Mouse (Mus musculus): Measurements from ENCODE around the gene Ermard. TPM values are rescaled to one million over a fixed set of nuclear protein-coding genes. Genes with fewer than 3 reads are reported as not detected.

The Ermard gene
- total and polyA plus RNA-seq, 2 experiments from 2014 or later: 35.6 to 41.8 TPM

DNA sequence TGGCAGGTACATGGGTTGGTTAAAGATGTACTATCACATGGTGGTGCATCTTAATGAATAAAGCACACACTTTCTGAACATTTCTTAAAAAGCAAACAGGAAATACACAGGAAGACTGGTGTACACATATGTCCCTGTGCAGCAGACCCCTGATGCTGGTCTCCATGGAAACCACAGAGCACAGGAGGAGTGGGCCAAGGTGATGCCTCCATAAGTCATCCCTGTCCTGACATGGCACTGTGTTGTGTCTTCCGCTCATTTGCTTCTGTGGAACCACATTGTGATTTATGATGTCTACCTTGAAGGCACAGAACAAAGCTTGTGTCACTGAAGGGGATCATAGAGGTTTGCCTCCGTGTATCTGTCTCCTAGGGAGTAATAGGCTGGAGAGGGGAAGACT, 31.2 kb downstream of the Ermard start:
- Histone ChIP-seq H3K4me1 (ENCODE audit: control insufficient read depth, insufficient read depth) (no peaks in the 10 kb centered on the region), H3K4me2 (ENCODE audit: low read depth, low read length) (no peak overlapping the region), H3K27me3 (ENCODE audit: control insufficient read depth, insufficient read depth, low read length) (no peaks in the 10 kb centered on the region), H3K9me3 (replicated peaks; ENCODE audit: control insufficient read depth, low read length) (no peaks in the 10 kb centered on the region), H3K27ac (ENCODE audit: low read depth) (no peak overlapping the region), H3K36me3 (replicated peaks; ENCODE audit: control insufficient read depth, insufficient read depth, low read length) (no peaks in the 10 kb centered on the region), H3K4me3 (ENCODE audit: low read depth, low read length) (no peak overlapping the region), H3K9ac (replicated peaks; ENCODE audit: low read depth, low read length) (no peak overlapping the region)
- WGBS: 82% methylated on average over 2 of the region's 2 CpGs
- DNase-seq (ENCODE audit: low spot score) (no peak), ATAC-seq (ENCODE audit: insufficient read depth, low read depth) (no peak)
- TF ChIP-seq CTCF (IDR thresholded peaks at IDR 0.05; ENCODE audit: low read depth): no peak
- TF ChIP-seq EP300 (IDR thresholded peaks at IDR 0.05; ENCODE audit: low read depth): no peak

DNA sequence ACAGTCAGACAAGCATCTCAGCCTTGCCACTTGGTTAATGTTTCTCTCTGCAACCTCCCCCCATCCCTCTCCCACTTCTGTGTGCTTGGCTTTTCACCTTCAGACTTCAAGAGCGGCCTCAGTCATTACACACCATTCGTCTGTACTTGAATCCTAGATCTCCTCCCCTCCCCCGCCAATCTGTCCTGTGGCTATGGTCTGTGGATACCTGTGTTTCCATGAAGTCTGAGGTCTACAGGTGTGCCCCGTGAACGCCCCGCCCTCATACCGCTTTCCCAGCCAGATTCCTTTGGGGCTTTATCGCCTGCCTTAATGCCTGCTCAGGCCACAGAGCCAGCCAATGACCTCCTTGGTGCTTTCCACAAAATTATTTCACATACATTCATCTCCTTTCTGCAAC, 34.0 kb downstream of the Ermard start:
- no peak overlapping the region for H3K27ac ChIP-seq (ENCODE audit: low read depth)
- TF ChIP-seq CTCF (IDR thresholded peaks at IDR 0.05; ENCODE audit: low read depth): no peak
- no peak for TF ChIP-seq EP300 (IDR thresholded peaks at IDR 0.05; ENCODE audit: low read depth)
- no peak for ATAC-seq (ENCODE audit: insufficient read depth, low read depth)
- no peak overlapping the region for H3K4me2 ChIP-seq (ENCODE audit: low read depth, low read length)
- H3K4me3 ChIP-seq (ENCODE audit: low read depth, low read length): no peak overlapping the region
- 80% methylated on average over 8 of the region's 8 CpGs for WGBS
- DNase-seq (ENCODE audit: low spot score): no peak
- no peaks in the 10 kb centered on the region for H3K27me3 ChIP-seq (ENCODE audit: control insufficient read depth, insufficient read depth, low read length)
- no peaks in the 10 kb centered on the region for H3K36me3 ChIP-seq (replicated peaks; ENCODE audit: control insufficient read depth, insufficient read depth, low read length)
- no peaks in the 10 kb centered on the region for H3K4me1 ChIP-seq (ENCODE audit: control insufficient read depth, insufficient read depth)
- no peaks in the 10 kb centered on the region for H3K9me3 ChIP-seq (replicated peaks; ENCODE audit: control insufficient read depth, low read length)
- no peak overlapping the region for H3K9ac ChIP-seq (replicated peaks; ENCODE audit: low read depth, low read length)

DNA sequence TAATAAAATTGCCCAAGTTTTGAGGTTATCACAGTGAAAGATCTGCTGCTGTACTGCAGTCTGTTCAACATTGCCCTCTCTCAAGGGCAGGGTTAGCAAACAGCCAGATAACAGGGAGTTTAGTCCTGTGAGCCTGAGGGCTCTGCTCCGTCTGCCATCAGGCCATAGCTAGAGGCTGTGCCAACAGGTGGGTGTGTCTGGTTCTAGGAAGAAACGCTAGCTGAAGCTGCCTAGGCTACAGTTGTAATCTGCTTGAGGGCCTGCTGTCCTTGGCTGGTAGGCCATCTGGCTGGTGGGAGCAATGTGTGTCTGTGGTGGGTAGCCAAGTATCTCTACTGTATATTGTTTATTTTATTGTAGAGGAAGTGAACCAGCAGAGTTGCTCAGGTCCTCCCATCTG, 36.5 kb downstream of the Ermard start:
- Histone ChIP-seq H3K9ac (replicated peaks; ENCODE audit: low read depth, low read length) (no peak overlapping the region), H3K4me2 (ENCODE audit: low read depth, low read length) (no peak overlapping the region), H3K27ac (ENCODE audit: low read depth) (no peak overlapping the region), H3K27me3 (ENCODE audit: control insufficient read depth, insufficient read depth, low read length) (no peaks in the 10 kb centered on the region), H3K4me3 (ENCODE audit: low read depth, low read length) (no peak overlapping the region), H3K4me1 (ENCODE audit: control insufficient read depth, insufficient read depth) (no peaks in the 10 kb centered on the region), H3K9me3 (replicated peaks; ENCODE audit: control insufficient read depth, low read length) (no peaks in the 10 kb centered on the region), H3K36me3 (replicated peaks; ENCODE audit: control insufficient read depth, insufficient read depth, low read length) (no peaks in the 10 kb centered on the region)
- no peak for TF ChIP-seq CTCF (IDR thresholded peaks at IDR 0.05; ENCODE audit: low read depth)
- no peak for DNase-seq (ENCODE audit: low spot score)
- ATAC-seq (ENCODE audit: insufficient read depth, low read depth): 0 out of 2 replicates have a peak, but pooled peaks have one; percentile 33
- 28% methylated on average over 2 of the region's 2 CpGs for WGBS

DNA sequence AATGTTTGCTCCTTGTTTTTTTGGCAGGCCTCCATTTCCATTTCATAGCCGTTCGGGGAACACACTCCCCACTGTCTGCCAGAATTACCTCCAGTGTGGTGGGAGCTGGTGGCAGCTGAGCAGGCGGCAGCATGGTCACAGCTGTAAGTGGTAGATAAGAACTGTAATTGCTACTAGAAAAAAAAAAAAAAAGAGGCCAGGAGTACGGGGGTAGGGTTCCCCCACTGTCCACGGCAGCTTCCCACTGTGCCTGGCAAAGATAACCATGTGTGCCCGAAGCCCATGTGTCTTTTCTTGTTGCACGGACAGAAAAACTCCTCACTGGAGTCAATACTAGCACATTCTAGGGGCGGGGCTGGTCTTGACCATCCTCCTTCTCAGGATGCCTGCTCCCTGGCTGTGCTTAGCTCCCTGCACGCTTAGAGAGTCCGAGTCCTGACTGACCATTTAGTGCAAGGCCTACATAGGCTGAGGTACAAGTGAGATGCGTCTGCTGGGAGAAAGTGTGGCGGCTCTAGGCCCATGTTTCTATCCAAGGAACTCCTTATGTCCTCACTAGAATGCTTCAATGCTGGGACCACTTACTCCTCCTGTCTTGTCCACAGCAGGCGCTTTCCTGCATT, 43.3 kb downstream of the Ermard start:
- TF ChIP-seq EP300 (IDR thresholded peaks at IDR 0.05; ENCODE audit: low read depth) (no peak), CTCF (IDR thresholded peaks at IDR 0.05; ENCODE audit: low read depth) (no peak)
- no peak for DNase-seq (ENCODE audit: low spot score)
- Histone ChIP-seq H3K9ac (replicated peaks; ENCODE audit: low read depth, low read length) (no peak overlapping the region), H3K9me3 (replicated peaks; ENCODE audit: control insufficient read depth, low read length) (no peaks in the 10 kb centered on the region), H3K27me3 (ENCODE audit: control insufficient read depth, insufficient read depth, low read length) (peaks cover 17% of the 10 kb centered on the region), H3K4me1 (ENCODE audit: control insufficient read depth, insufficient read depth) (0 out of 2 replicates have a peak, but pooled peaks cover 9% of the 10 kb centered on the region), H3K4me2 (ENCODE audit: low read depth, low read length) (no peak overlapping the region), H3K4me3 (ENCODE audit: low read depth, low read length) (no peak overlapping the region), H3K36me3 (replicated peaks; ENCODE audit: control insufficient read depth, insufficient read depth, low read length) (no peaks in the 10 kb centered on the region), H3K27ac (ENCODE audit: low read depth) (no peak overlapping the region)
- 18% methylated on average over 13 of the region's 13 CpGs for WGBS
- no peak; the same call in 1 of the 2 replicates for ATAC-seq (ENCODE audit: insufficient read depth, low read depth)

DNA sequence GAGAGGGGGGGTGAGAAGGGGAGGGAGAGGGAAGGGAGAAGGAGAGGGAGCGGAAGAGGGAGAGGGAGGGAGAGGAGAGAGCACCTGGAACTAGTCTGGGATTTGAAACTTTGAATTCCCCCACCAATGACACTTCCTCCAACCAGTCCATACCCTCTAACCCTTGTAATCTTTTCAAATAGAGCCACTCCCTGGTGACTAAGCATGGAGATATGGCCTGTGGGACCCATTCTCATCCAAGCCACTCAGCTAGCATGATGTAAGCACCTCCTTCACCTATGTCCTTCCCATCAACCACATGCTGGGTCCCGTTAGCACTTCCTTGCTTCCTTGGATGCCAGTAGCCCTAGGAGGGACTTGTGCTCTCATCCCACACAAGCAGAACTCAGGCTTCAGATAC, 44.0 kb downstream of the Ermard start:
- WGBS: 75% methylated on average over 2 of the region's 2 CpGs
- Histone ChIP-seq H3K27me3 (ENCODE audit: control insufficient read depth, insufficient read depth, low read length) (peaks cover 17% of the 10 kb centered on the region), H3K36me3 (replicated peaks; ENCODE audit: control insufficient read depth, insufficient read depth, low read length) (no peaks in the 10 kb centered on the region), H3K9ac (replicated peaks; ENCODE audit: low read depth, low read length) (no peak overlapping the region), H3K4me3 (ENCODE audit: low read depth, low read length) (no peak overlapping the region), H3K27ac (ENCODE audit: low read depth) (no peak overlapping the region), H3K4me2 (ENCODE audit: low read depth, low read length) (no peak overlapping the region), H3K4me1 (ENCODE audit: control insufficient read depth, insufficient read depth) (0 out of 2 replicates have a peak, but pooled peaks cover 9% of the 10 kb centered on the region), H3K9me3 (replicated peaks; ENCODE audit: control insufficient read depth, low read length) (no peaks in the 10 kb centered on the region)
- ATAC-seq (ENCODE audit: insufficient read depth, low read depth) (no peak), DNase-seq (ENCODE audit: low spot score) (no peak)
- TF ChIP-seq EP300 (IDR thresholded peaks at IDR 0.05; ENCODE audit: low read depth) (no peak), CTCF (IDR thresholded peaks at IDR 0.05; ENCODE audit: low read depth) (no peak)

DNA sequence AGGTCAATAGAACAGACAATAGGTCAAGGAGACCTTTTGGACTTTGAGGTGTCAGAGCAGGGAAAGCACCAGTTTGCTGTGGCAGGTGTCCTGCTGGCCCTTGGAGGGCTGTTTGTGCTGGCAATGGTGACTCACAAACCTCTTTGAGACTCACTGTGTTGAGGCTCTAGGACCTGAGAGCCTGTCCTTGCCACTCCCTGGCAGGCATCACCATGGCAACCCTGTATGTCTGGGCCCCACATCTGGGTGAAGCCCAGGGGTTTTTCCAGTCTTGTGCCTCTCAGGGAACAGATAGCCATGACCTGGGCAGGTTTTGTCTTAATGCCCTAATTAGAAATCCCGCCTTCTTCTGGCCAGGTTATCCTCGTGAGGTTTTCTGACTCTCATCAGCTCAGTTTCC, 47.2 kb downstream of the Ermard start:
- Histone ChIP-seq H3K9me3 (replicated peaks; ENCODE audit: control insufficient read depth, low read length) (no peaks in the 10 kb centered on the region), H3K9ac (replicated peaks; ENCODE audit: low read depth, low read length) (no peak overlapping the region), H3K4me1 (ENCODE audit: control insufficient read depth, insufficient read depth) (0 out of 2 replicates have a peak, but pooled peaks cover 9% of the 10 kb centered on the region), H3K36me3 (replicated peaks; ENCODE audit: control insufficient read depth, insufficient read depth, low read length) (no peaks in the 10 kb centered on the region), H3K4me3 (ENCODE audit: low read depth, low read length) (no peak overlapping the region), H3K27ac (ENCODE audit: low read depth) (no peak overlapping the region), H3K4me2 (ENCODE audit: low read depth, low read length) (no peak overlapping the region), H3K27me3 (ENCODE audit: control insufficient read depth, insufficient read depth, low read length) (peaks cover 17% of the 10 kb centered on the region)
- no peak for TF ChIP-seq CTCF (IDR thresholded peaks at IDR 0.05; ENCODE audit: low read depth)
- TF ChIP-seq EP300 (IDR thresholded peaks at IDR 0.05; ENCODE audit: low read depth): no peak
- DNase-seq (ENCODE audit: low spot score): no peak
- ATAC-seq (ENCODE audit: insufficient read depth, low read depth): no peak
- 56% methylated on average over 2 of the region's 2 CpGs for WGBS
